Mouse (Mus musculus): ENCODE measurements around the gene Capn2.
A peak's percentile ranks its signal among the peaks of the same experiment; 100 is the strongest.

The Capn2 gene

GRCm38 (mm10) chr1:182501815-182502405 is 15.5 kb downstream of the Capn2 start:
- DNase-seq (ENCODE audit: low spot score in 2 of 2): no peak

- DNase-seq (ENCODE audit: low spot score in 2 of 2): no peak
Measured at GRCm38 (mm10) chr1:182500843-182501242, 16.6 kb downstream of the Capn2 start.

GRCm38 (mm10) chr1:182500224-182500623 is 17.2 kb downstream of the Capn2 start:
- no peak for DNase-seq (ENCODE audit: low spot score in 2 of 2)

GRCm38 (mm10) chr1:182499443-182500089 is 17.8 kb downstream of the Capn2 start:
- DNase-seq (ENCODE audit: low spot score in 2 of 2): no peak

- DNase-seq (ENCODE audit: low spot score in 2 of 2): no peak
Measured at GRCm38 (mm10) chr1:182497736-182498135, 19.7 kb downstream of the Capn2 start.

- no peak for DNase-seq (ENCODE audit: low spot score in 2 of 2)
Measured at GRCm38 (mm10) chr1:182496685-182497084, 20.7 kb downstream of the Capn2 start.

GRCm38 (mm10) chr1:182494285-182495145 is 22.9 kb downstream of the Capn2 start:
- no peak for DNase-seq (ENCODE audit: low spot score in 2 of 2)

- no peak for DNase-seq (ENCODE audit: low spot score in 2 of 2)
Measured at GRCm38 (mm10) chr1:182491839-182492238, 25.6 kb downstream of the Capn2 start.

GRCm38 (mm10) chr1:182490568-182490967 is 26.8 kb downstream of the Capn2 start:
- DNase-seq (ENCODE audit: low spot score in 2 of 2): no peak

GRCm38 (mm10) chr1:182489803-182490452 is 27.5 kb downstream of the Capn2 start:
- DNase-seq (ENCODE audit: low spot score in 2 of 2): peak; percentile 84 to 89

- no peak for DNase-seq (ENCODE audit: low spot score in 2 of 2)
Measured at GRCm38 (mm10) chr1:182488503-182488902, 28.9 kb downstream of the Capn2 start.

GRCm38 (mm10) chr1:182483910-182484274 is 33.5 kb downstream of the Capn2 start:
- DNase-seq (ENCODE audit: low spot score in 2 of 2): peak in 1 of 2 experiments; percentile 54

GRCm38 (mm10) chr1:182482991-182483909 is 34.2 kb downstream of the Capn2 start:
- DNase-seq (ENCODE audit: low spot score in 2 of 2): no peak

GRCm38 (mm10) chr1:182481646-182482295 is 35.6 kb downstream of the Capn2 start:
- DNase-seq (ENCODE audit: low spot score in 2 of 2): no peak

- no peak for DNase-seq (ENCODE audit: low spot score in 2 of 2)
Measured at GRCm38 (mm10) chr1:182481138-182481537, 36.3 kb downstream of the Capn2 start.

- DNase-seq (ENCODE audit: low spot score in 2 of 2): no peak
Measured at GRCm38 (mm10) chr1:182478935-182479334, 38.5 kb downstream of the Capn2 start.

- peak in 1 of 2 experiments; percentile 49 for DNase-seq (ENCODE audit: low spot score in 2 of 2)
Measured at GRCm38 (mm10) chr1:182475005-182475796, 42.2 kb downstream of the Capn2 start.

GRCm38 (mm10) chr1:182465978-182466377 is 51.4 kb downstream of the Capn2 start:
- DNase-seq (ENCODE audit: low spot score in 2 of 2): no peak

GRCm38 (mm10) chr1:182465309-182465708 is 52.1 kb downstream of the Capn2 start:
- DNase-seq (ENCODE audit: low spot score in 2 of 2): no peak

GRCm38 (mm10) chr1:182461813-182462212 is 55.6 kb downstream of the Capn2 start:
- peak in 1 of 2 experiments; percentile 43 for DNase-seq (ENCODE audit: low spot score in 2 of 2)
